Mouse (Mus musculus) thymus, adult 2 months (tissue): ENCODE results near the gene Gstm3. TPM values are rescaled to one million over a fixed set of nuclear protein-coding genes. Genes with fewer than 3 reads are reported as not detected.
"Not testable (repeated sequence)": the region's sequence is repeated elsewhere in the genome, so short reads cannot be mapped to it uniquely, and the experiment has no call there.

Experiments
- DNase-seq: peaks from one replicate; pipeline ENCODE4 v3.0.0; 2021
- H3K27ac ChIP-seq: fragments of 200-500 bp; 2 replicates; pipeline ENCODE4 v1.5.1; 2012; ENCODE audit warnings: low read length, control low read depth; ENCODE audit not compliant: control insufficient read depth, insufficient read depth
- H3K27me3 ChIP-seq: fragments of 200-500 bp; 2 replicates; pipeline ENCODE4 v1.6.1; 2012; ENCODE audit warnings: mild to moderate bottlenecking, low read length, moderate library complexity, mixed read lengths; ENCODE audit not compliant: control insufficient read depth, insufficient read depth
- H3K36me3 ChIP-seq: fragments of 200-500 bp; 2 replicates; pipeline ENCODE4 v1.6.1; 2012; ENCODE audit warnings: mild to moderate bottlenecking, low read length, moderate library complexity; ENCODE audit not compliant: control insufficient read depth, insufficient read depth
- H3K4me1 ChIP-seq: fragments of 200-500 bp; replicated peaks from 2 replicates; pipeline ENCODE4 v1.6.1; 2012; ENCODE audit warnings: low read length; ENCODE audit not compliant: control insufficient read depth, insufficient read depth
- H3K4me3 ChIP-seq: fragments of 200-500 bp; 2 replicates; pipeline ENCODE4 v1.5.1; 2012; ENCODE audit warnings: mild to moderate bottlenecking, low read length, control low read depth, moderate library complexity; ENCODE audit not compliant: control insufficient read depth, insufficient read depth
- CTCF ChIP-seq: fragments of 200-500 bp; IDR thresholded peaks from 2 replicates; pipeline ENCODE4 v1.5.1; 2012; ENCODE audit warnings: mild to moderate bottlenecking, control low read depth, low read length, moderate library complexity, borderline replicate concordance; ENCODE audit not compliant: control insufficient read depth, poor library complexity, insufficient read depth; ENCODE audit errors: extremely low read depth
- POLR2A ChIP-seq: fragments of 200-500 bp; IDR thresholded peaks from 2 replicates; pipeline ENCODE4 v1.6.1; 2012; ENCODE audit warnings: mild to moderate bottlenecking, low read length, control low read depth, moderate library complexity; ENCODE audit not compliant: control insufficient read depth, poor library complexity, insufficient read depth; ENCODE audit errors: extremely low read depth
- WGBS: fragments of 180-500 bp; shearing (Covaris S2); methylation state at CpG from one replicate; pipeline ENCODE4 v1.1.7; 2018; 5-methylcytosine and 5-hydroxymethylcytosine counted together
- polyA plus RNA-seq: library from polyadenylated mRNA; depleted of rRNA; stranded (reverse); fragments of >200 nt; gene quantifications from 2 replicates; pipeline ENCODE4 v1.2.3, GENCODE M21; 2012

Gene Gstm3
- polyA plus RNA-seq, 1 experiment = 1.2 TPM

GRCm38 (mm10) chr3:108013331-108013871 is 44.3 kb upstream of the Gstm3 start:
- H3K36me3 ChIP-seq = no peaks in the 10 kb centered on the region
- H3K4me1 ChIP-seq = peaks cover under 1% of the 10 kb centered on the region
- H3K27ac ChIP-seq = no peak overlapping the region
- 47% methylated on average over 4 of the region's 4 CpGs for WGBS
- TF ChIP-seq CTCF (no peak), POLR2A (no peak)
- no peak for DNase-seq
- H3K4me3 ChIP-seq = no peak overlapping the region
- no peaks in the 10 kb centered on the region for H3K27me3 ChIP-seq

GRCm38 (mm10) chr3:108011558-108011957 is 42.5 kb upstream of the Gstm3 start:
- TF ChIP-seq CTCF (no peak), POLR2A (no peak)
- Histone ChIP-seq H3K4me1 (no peaks in the 10 kb centered on the region), H3K36me3 (no peaks in the 10 kb centered on the region), H3K4me3 (no peak overlapping the region), H3K27ac (no peak overlapping the region), H3K27me3 (no peaks in the 10 kb centered on the region)
- DNase-seq = no peak
- 95% methylated on average over 3 of the region's 3 CpGs for WGBS

GRCm38 (mm10) chr3:108010286-108010685 is 41.2 kb upstream of the Gstm3 start:
- Histone ChIP-seq H3K4me1 (no peaks in the 10 kb centered on the region), H3K36me3 (no peaks in the 10 kb centered on the region), H3K27me3 (no peaks in the 10 kb centered on the region), H3K4me3 (no peak overlapping the region), H3K27ac (no peak overlapping the region)
- no peak for TF ChIP-seq POLR2A
- no peak for TF ChIP-seq CTCF
- DNase-seq = no peak
- 83% methylated on average over 2 of the region's 2 CpGs for WGBS

- WGBS = 72% methylated on average over 8 of the region's 8 CpGs
- H3K4me3 ChIP-seq = no peak overlapping the region
- DNase-seq = no peak
- H3K36me3 ChIP-seq = no peaks in the 10 kb centered on the region
- H3K27me3 ChIP-seq = no peaks in the 10 kb centered on the region
- no peak overlapping the region for H3K27ac ChIP-seq
- H3K4me1 ChIP-seq = no peaks in the 10 kb centered on the region
- no peak for TF ChIP-seq POLR2A
- no peak for TF ChIP-seq CTCF
Measured at GRCm38 (mm10) chr3:108002021-108002420, 32.9 kb upstream of the Gstm3 start.

- WGBS = 98% methylated on average over 3 of the region's 3 CpGs
- no peak overlapping the region for H3K27ac ChIP-seq
- DNase-seq = no peak
- no peaks in the 10 kb centered on the region for H3K36me3 ChIP-seq
- no peak overlapping the region for H3K4me3 ChIP-seq
- TF ChIP-seq CTCF = no peak
- TF ChIP-seq POLR2A = no peak
- no peaks in the 10 kb centered on the region for H3K4me1 ChIP-seq
- H3K27me3 ChIP-seq = no peaks in the 10 kb centered on the region
Measured at GRCm38 (mm10) chr3:107999491-107999890, 30.4 kb upstream of the Gstm3 start.

GRCm38 (mm10) chr3:107998591-107998990 is 29.5 kb upstream of the Gstm3 start:
- DNase-seq = no peak
- 96% methylated on average over 3 of the region's 3 CpGs for WGBS

GRCm38 (mm10) chr3:107996576-107996975 is 27.5 kb upstream of the Gstm3 start:
- Histone ChIP-seq H3K27ac (no peak overlapping the region), H3K4me1 (no peaks in the 10 kb centered on the region), H3K4me3 (no peak overlapping the region), H3K27me3 (no peaks in the 10 kb centered on the region), H3K36me3 (no peaks in the 10 kb centered on the region)
- TF ChIP-seq CTCF (no peak), POLR2A (no peak)
- DNase-seq = no peak
- 93% methylated on average over 4 of the region's 4 CpGs for WGBS

More at GRCm38 (mm10) chr3:107998591-107998990, 29.5 kb upstream of the Gstm3 start:
- Histone ChIP-seq H3K4me1 (no peaks in the 10 kb centered on the region), H3K27ac (no peak overlapping the region), H3K36me3 (no peaks in the 10 kb centered on the region), H3K4me3 (no peak overlapping the region), H3K27me3 (no peaks in the 10 kb centered on the region)
- TF ChIP-seq CTCF (no peak), POLR2A (no peak)

GRCm38 (mm10) chr3:107995974-107996373 is 26.9 kb upstream of the Gstm3 start:
- not testable (repeated sequence) for DNase-seq, H3K36me3 ChIP-seq, H3K4me3 ChIP-seq, H3K27me3 ChIP-seq, H3K4me1 ChIP-seq, H3K27ac ChIP-seq
- WGBS = 97% methylated on average over 2 of the region's 2 CpGs
